Mouse (Mus musculus): Measurements from ENCODE around the gene Znfx1. TPM values are rescaled to one million over a fixed set of nuclear protein-coding genes. Genes with fewer than 3 reads are reported as not detected.
A peak's percentile ranks its signal among the peaks of the same experiment; 100 is the strongest.

Gene Znfx1
- polyA plus RNA-seq, 2 experiments, result 7.8 to 10.6 TPM

GRCm38 (mm10) chr2:167038297-167038696 is 24.5 kb downstream of the Znfx1 start:
- Histone ChIP-seq H3K9ac (ENCODE audit: low read depth, low read length, severe bottlenecking) (no peak overlapping the region), H3K36me3 (ENCODE audit: control insufficient read depth, insufficient read depth, low read length) (peaks cover 99% of the 10 kb centered on the region), H3K4me3 (replicated peaks; ENCODE audit: low read length) (no peak overlapping the region), H3K27ac (replicated peaks; ENCODE audit: low read depth, low read length) (no peak overlapping the region), H3K9me3 (ENCODE audit: control insufficient read depth, low read length) (no peaks in the 10 kb centered on the region), H3K27me3 (ENCODE audit: control insufficient read depth, insufficient read depth, low read length) (no peaks in the 10 kb centered on the region), H3K4me2 (replicated peaks; ENCODE audit: low read depth, low read length, severe bottlenecking) (no peak overlapping the region), H3K4me1 (ENCODE audit: control insufficient read depth, insufficient read depth, low read length) (no peaks in the 10 kb centered on the region)
- no peak for DNase-seq (ENCODE audit: low spot score)
- TF ChIP-seq POLR2A (IDR thresholded peaks at IDR 0.05; ENCODE audit: borderline replicate concordance, extremely low read depth, insufficient read depth, insufficient read length), result no peak
- ATAC-seq (ENCODE audit: low FRiP score, low read depth), result no peak
- 95% methylated on average over 6 of the region's 6 CpGs for WGBS

- no peaks in the 10 kb centered on the region for H3K27me3 ChIP-seq (ENCODE audit: control insufficient read depth, insufficient read depth, low read length)
These were observed 25.1 kb downstream of the Znfx1 start for GRCm38 (mm10) chr2:167037710-167038109.

GRCm38 (mm10) chr2:167030507-167030906 is 32.3 kb downstream of the Znfx1 start:
- Histone ChIP-seq H3K27me3 (ENCODE audit: control insufficient read depth, insufficient read depth, low read length) (no peaks in the 10 kb centered on the region), H3K4me2 (replicated peaks; ENCODE audit: low read depth, low read length, severe bottlenecking) (no peak overlapping the region), H3K27ac (replicated peaks; ENCODE audit: low read depth, low read length) (no peak overlapping the region), H3K9me3 (ENCODE audit: control insufficient read depth, low read length) (no peaks in the 10 kb centered on the region), H3K9ac (ENCODE audit: low read depth, low read length, severe bottlenecking) (no peak overlapping the region), H3K36me3 (ENCODE audit: control insufficient read depth, insufficient read depth, low read length) (peaks cover 95% of the 10 kb centered on the region), H3K4me1 (ENCODE audit: control insufficient read depth, insufficient read depth, low read length) (no peaks in the 10 kb centered on the region), H3K4me3 (replicated peaks; ENCODE audit: low read length) (no peak overlapping the region)
- no peak for DNase-seq (ENCODE audit: low spot score)
- no peak for TF ChIP-seq POLR2A (IDR thresholded peaks at IDR 0.05; ENCODE audit: borderline replicate concordance, extremely low read depth, insufficient read depth, insufficient read length)
- WGBS, result 90% methylated on average over 4 of the region's 4 CpGs
- no peak for ATAC-seq (ENCODE audit: low FRiP score, low read depth)

More at GRCm38 (mm10) chr2:167037710-167038109, 25.1 kb downstream of the Znfx1 start:
- peaks cover 96% of the 10 kb centered on the region for H3K36me3 ChIP-seq (ENCODE audit: control insufficient read depth, insufficient read depth, low read length)
- no peak for TF ChIP-seq POLR2A (IDR thresholded peaks at IDR 0.05; ENCODE audit: borderline replicate concordance, extremely low read depth, insufficient read depth, insufficient read length)
- H3K9me3 ChIP-seq (ENCODE audit: control insufficient read depth, low read length), result no peaks in the 10 kb centered on the region
- WGBS, result 94% methylated on average over 12 of the region's 12 CpGs
- no peak overlapping the region for H3K9ac ChIP-seq (ENCODE audit: low read depth, low read length, severe bottlenecking)
- no peak overlapping the region for H3K27ac ChIP-seq (replicated peaks; ENCODE audit: low read depth, low read length)
- H3K4me3 ChIP-seq (replicated peaks; ENCODE audit: low read length), result no peak overlapping the region
- no peak for ATAC-seq (ENCODE audit: low FRiP score, low read depth)
- no peaks in the 10 kb centered on the region for H3K4me1 ChIP-seq (ENCODE audit: control insufficient read depth, insufficient read depth, low read length)
- no peak overlapping the region for H3K4me2 ChIP-seq (replicated peaks; ENCODE audit: low read depth, low read length, severe bottlenecking)
- no peak for DNase-seq (ENCODE audit: low spot score)

GRCm38 (mm10) chr2:167028553-167028952 is 34.3 kb downstream of the Znfx1 start:
- ATAC-seq (ENCODE audit: low FRiP score, low read depth) (no peak), DNase-seq (ENCODE audit: low spot score) (no peak)
- no peak for TF ChIP-seq POLR2A (IDR thresholded peaks at IDR 0.05; ENCODE audit: borderline replicate concordance, extremely low read depth, insufficient read depth, insufficient read length)
- Histone ChIP-seq H3K4me1 (ENCODE audit: control insufficient read depth, insufficient read depth, low read length) (no peaks in the 10 kb centered on the region), H3K27me3 (ENCODE audit: control insufficient read depth, insufficient read depth, low read length) (no peaks in the 10 kb centered on the region), H3K9me3 (ENCODE audit: control insufficient read depth, low read length) (no peaks in the 10 kb centered on the region), H3K9ac (ENCODE audit: low read depth, low read length, severe bottlenecking) (no peak overlapping the region), H3K4me3 (replicated peaks; ENCODE audit: low read length) (no peak overlapping the region), H3K4me2 (replicated peaks; ENCODE audit: low read depth, low read length, severe bottlenecking) (no peak overlapping the region), H3K27ac (replicated peaks; ENCODE audit: low read depth, low read length) (no peak overlapping the region), H3K36me3 (ENCODE audit: control insufficient read depth, insufficient read depth, low read length) (peaks cover 92% of the 10 kb centered on the region)
- WGBS, result 92% methylated on average over 7 of the region's 7 CpGs

- Histone ChIP-seq H3K27ac (replicated peaks; ENCODE audit: low read depth, low read length) (no peak overlapping the region), H3K9me3 (ENCODE audit: control insufficient read depth, low read length) (no peaks in the 10 kb centered on the region), H3K4me1 (ENCODE audit: control insufficient read depth, insufficient read depth, low read length) (peaks cover 10% of the 10 kb centered on the region), H3K4me3 (replicated peaks; ENCODE audit: low read length) (no peak overlapping the region), H3K9ac (ENCODE audit: low read depth, low read length, severe bottlenecking) (no peak overlapping the region), H3K4me2 (replicated peaks; ENCODE audit: low read depth, low read length, severe bottlenecking) (no peak overlapping the region), H3K36me3 (ENCODE audit: control insufficient read depth, insufficient read depth, low read length) (peaks cover 61% of the 10 kb centered on the region), H3K27me3 (ENCODE audit: control insufficient read depth, insufficient read depth, low read length) (no peaks in the 10 kb centered on the region)
- no peak for TF ChIP-seq POLR2A (IDR thresholded peaks at IDR 0.05; ENCODE audit: borderline replicate concordance, extremely low read depth, insufficient read depth, insufficient read length)
- 92% methylated on average over 10 of the region's 10 CpGs for WGBS
- DNase-seq (ENCODE audit: low spot score) (no peak), ATAC-seq (ENCODE audit: low FRiP score, low read depth) (no peak)
These were observed 43.4 kb downstream of the Znfx1 start for GRCm38 (mm10) chr2:167019396-167019795.

GRCm38 (mm10) chr2:167015382-167015718 is 47.5 kb downstream of the Znfx1 start:
- peaks cover 28% of the 10 kb centered on the region for H3K36me3 ChIP-seq (ENCODE audit: control insufficient read depth, insufficient read depth, low read length)
- peak overlapping the region; percentile 75 for H3K9ac ChIP-seq (ENCODE audit: low read depth, low read length, severe bottlenecking)
- no peak for TF ChIP-seq POLR2A (IDR thresholded peaks at IDR 0.05; ENCODE audit: borderline replicate concordance, extremely low read depth, insufficient read depth, insufficient read length)
- H3K4me1 ChIP-seq (ENCODE audit: control insufficient read depth, insufficient read depth, low read length), result peaks cover 10% of the 10 kb centered on the region
- peak overlapping the region; percentile 8; the same call in 1 of the 2 replicates for H3K27ac ChIP-seq (replicated peaks; ENCODE audit: low read depth, low read length)
- no peaks in the 10 kb centered on the region for H3K27me3 ChIP-seq (ENCODE audit: control insufficient read depth, insufficient read depth, low read length)
- H3K9me3 ChIP-seq (ENCODE audit: control insufficient read depth, low read length), result no peaks in the 10 kb centered on the region
- no peak for DNase-seq (ENCODE audit: low spot score)
- WGBS, result 0% methylated on average over 21 of the region's 21 CpGs
- H3K4me3 ChIP-seq (replicated peaks; ENCODE audit: low read length), result peak overlapping the region; percentile 92
- H3K4me2 ChIP-seq (replicated peaks; ENCODE audit: low read depth, low read length, severe bottlenecking), result peak overlapping the region; percentile 92
- peak; percentile 17; the same call in 1 of the 2 replicates for ATAC-seq (ENCODE audit: low FRiP score, low read depth)

Measured in limb, embryonic 14.5 days (tissue).